Mouse (Mus musculus): ENCODE results near the gene Olfr45. TPM values are rescaled to one million over a fixed set of nuclear protein-coding genes. Genes with fewer than 3 reads are reported as not detected.

The Olfr45 gene
- polyA plus RNA-seq, 1 experiment from 2014 or later = 0.04 TPM

DNA sequence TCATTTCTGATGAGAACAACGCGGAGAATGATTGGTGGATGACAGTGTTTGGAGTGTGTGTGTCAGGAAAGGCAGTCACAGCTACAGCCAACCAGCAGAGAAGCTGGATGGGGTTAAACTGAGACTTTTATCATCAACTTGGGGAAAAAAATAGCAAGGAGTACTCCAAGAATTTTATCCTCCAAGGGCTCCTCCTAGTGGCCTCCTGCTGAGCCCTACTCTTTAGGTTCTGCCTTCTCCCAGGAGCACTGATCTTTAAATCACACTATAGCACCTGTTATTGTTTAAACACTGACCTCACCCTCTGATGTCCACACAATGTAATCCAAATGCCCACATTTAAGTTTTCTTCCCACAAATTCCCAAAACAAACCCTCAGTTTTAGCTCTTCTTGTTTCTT lies 51.4 kb downstream of the Olfr45 start:
- no peak for ATAC-seq (ENCODE audit: low FRiP score, low read depth)
- no peaks in the 10 kb centered on the region for H3K4me1 ChIP-seq
- 79% methylated on average over 2 of the region's 2 CpGs for WGBS

More for the DNA sequence above, 51.4 kb downstream of the Olfr45 start:
- H3K27ac ChIP-seq = no peak overlapping the region
- no peaks in the 10 kb centered on the region for H3K36me3 ChIP-seq
- no peak overlapping the region for H3K4me2 ChIP-seq (replicated peaks)
- no peak overlapping the region for H3K4me3 ChIP-seq
- no peaks in the 10 kb centered on the region for H3K27me3 ChIP-seq
- no peaks in the 10 kb centered on the region for H3K9me3 ChIP-seq
- H3K9ac ChIP-seq = no peak overlapping the region

Other genes with a start within 250 kb of the Olfr45 start
- not detected in 2 replicates for gene Olfr533, start 218.6 kb upstream of the Olfr45 start, polyA plus RNA-seq (2015; fragmentation: Nextera tagmentation; extraction: Ambion mirVana)
- gene Olfr535, start 197.7 kb upstream of the Olfr45 start, polyA plus RNA-seq (2015; fragmentation: Nextera tagmentation; extraction: Ambion mirVana) = not detected in 2 replicates
- gene Olfr536, start 174.6 kb upstream of the Olfr45 start, polyA plus RNA-seq (2015; fragmentation: Nextera tagmentation; extraction: Ambion mirVana) = not detected in 2 replicates
- not detected in 2 replicates for gene Olfr538, start 114.1 kb upstream of the Olfr45 start, polyA plus RNA-seq (2015; fragmentation: Nextera tagmentation; extraction: Ambion mirVana)
- gene Olfr46, start 80.7 kb upstream of the Olfr45 start, polyA plus RNA-seq (2015; fragmentation: Nextera tagmentation; extraction: Ambion mirVana) = 0.03 TPM in 1 of 2 replicates, not detected in the other
- gene Olfr61, start 53.0 kb upstream of the Olfr45 start, polyA plus RNA-seq (2015; fragmentation: Nextera tagmentation; extraction: Ambion mirVana) = not detected in 2 replicates
- gene Olfr53, start 35.5 kb upstream of the Olfr45 start, polyA plus RNA-seq (2015; fragmentation: Nextera tagmentation; extraction: Ambion mirVana) = not detected in 2 replicates
- 0.03 TPM in 2 replicates for gene Olfr539, start 22.0 kb upstream of the Olfr45 start, polyA plus RNA-seq (2015; fragmentation: Nextera tagmentation; extraction: Ambion mirVana)
- not detected in 2 replicates for gene Olfr541, start 15.3 kb downstream of the Olfr45 start, polyA plus RNA-seq (2015; fragmentation: Nextera tagmentation; extraction: Ambion mirVana)
- gene Cyp2e1, start 81.8 kb downstream of the Olfr45 start, polyA plus RNA-seq (2015; fragmentation: Nextera tagmentation; extraction: Ambion mirVana) = not detected in 2 replicates
- gene Syce1, start 105.9 kb downstream of the Olfr45 start, polyA plus RNA-seq (2015; fragmentation: Nextera tagmentation; extraction: Ambion mirVana) = 0.67 and 1.1 TPM in 2 replicates
- 2.7 and 3.0 TPM in 2 replicates for gene Zfp941, start 140.2 kb downstream of the Olfr45 start, polyA plus RNA-seq (2015; fragmentation: Nextera tagmentation; extraction: Ambion mirVana)
- 1.0 and 1.4 TPM in 2 replicates for gene Urah, start 153.1 kb downstream of the Olfr45 start, polyA plus RNA-seq (2015; fragmentation: Nextera tagmentation; extraction: Ambion mirVana)
- gene Scgb1c1, start 163.6 kb downstream of the Olfr45 start, polyA plus RNA-seq (2015; fragmentation: Nextera tagmentation; extraction: Ambion mirVana) = not detected in 2 replicates
- not detected in 2 replicates for gene Odf3, start 165.9 kb downstream of the Olfr45 start, polyA plus RNA-seq (2015; fragmentation: Nextera tagmentation; extraction: Ambion mirVana)
- not detected in 2 replicates for gene Gm45785, start 174.4 kb downstream of the Olfr45 start, polyA plus RNA-seq (2015; fragmentation: Nextera tagmentation; extraction: Ambion mirVana)
- 65.2 and 73.1 TPM in 2 replicates for gene Ric8a, start 175.0 kb downstream of the Olfr45 start, polyA plus RNA-seq (2015; fragmentation: Nextera tagmentation; extraction: Ambion mirVana)
- gene Bet1l, start 175.6 kb downstream of the Olfr45 start, polyA plus RNA-seq (2015; fragmentation: Nextera tagmentation; extraction: Ambion mirVana) = 59.2 and 63.6 TPM in 2 replicates
- 251 and 252 TPM in 2 replicates for gene Psmd13, start 200.0 kb downstream of the Olfr45 start, polyA plus RNA-seq (2015; fragmentation: Nextera tagmentation; extraction: Ambion mirVana)
- gene Sirt3, start 200.4 kb downstream of the Olfr45 start, polyA plus RNA-seq (2015; fragmentation: Nextera tagmentation; extraction: Ambion mirVana) = 29.6 and 30.1 TPM in 2 replicates
- gene Cox8b, start 218.5 kb downstream of the Olfr45 start, polyA plus RNA-seq (2015; fragmentation: Nextera tagmentation; extraction: Ambion mirVana) = 9.3 and 10.0 TPM in 2 replicates
- gene Nlrp6, start 239.0 kb downstream of the Olfr45 start, polyA plus RNA-seq (2015; fragmentation: Nextera tagmentation; extraction: Ambion mirVana) = 0.05 and 0.06 TPM in 2 replicates